ENCODE assay signal across 8 mouse cellular contexts in the genomic region with DNA sequence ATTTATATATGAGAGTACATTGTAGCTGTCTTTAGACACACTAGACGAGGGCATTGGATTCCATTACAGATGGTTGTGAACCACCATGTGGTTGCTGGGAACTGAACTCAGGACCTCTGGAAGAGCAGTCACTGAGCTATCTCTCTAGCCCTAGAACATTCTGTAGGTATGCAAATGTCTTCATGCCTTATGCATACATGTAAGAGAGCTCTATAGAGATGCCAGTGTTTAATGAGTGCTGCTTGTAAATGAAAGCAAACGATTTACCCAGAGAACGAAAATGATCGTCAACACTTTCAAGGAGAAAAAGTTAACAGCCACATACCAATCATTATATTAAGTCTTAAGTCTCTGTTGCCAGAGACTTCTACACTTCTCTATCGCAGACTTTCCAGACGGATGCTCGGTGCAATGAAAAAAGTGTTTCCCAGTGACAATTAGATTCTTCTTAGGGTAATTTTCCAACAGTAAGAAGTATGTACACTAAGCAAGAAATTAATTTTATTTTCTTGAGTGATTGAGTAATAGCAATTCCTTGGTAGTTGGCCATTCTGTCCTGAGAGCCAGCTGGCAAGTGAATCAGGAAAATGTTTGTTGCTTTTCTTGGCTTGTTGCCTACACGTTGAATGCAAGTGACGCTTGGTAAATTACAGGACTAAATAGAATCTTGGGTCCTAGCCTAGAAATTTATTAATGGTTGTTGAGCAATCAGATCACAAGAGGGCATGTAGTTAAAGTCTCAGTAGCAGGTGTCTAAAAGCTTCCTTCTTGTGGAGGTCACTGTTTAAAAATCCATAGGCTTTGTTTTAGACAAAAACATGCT.
A peak's percentile ranks its signal among the peaks of the same experiment; 100 is the strongest.
DNase-seq lines count a peak whose midpoint lies in the region; ATAC-seq lines count a peak whose summit lies in the region.

No protein-coding gene starts in this region.

- no peak for ATAC-seq in megakaryocyte, adult 5-6 weeks (ENCODE audit: poor library complexity, severe bottlenecking)
- ATAC-seq in megakaryocyte progenitor cell, adult 5-6 weeks (replicated peaks; ENCODE audit: poor library complexity) = no peak

- intact Hi-C loops in heart, postnatal 25 days (cut with DNase I) = no loop called here

- DNase-seq in heart, adult 11 months = peak; percentile 89
- no peak for DNase-seq in heart, postnatal 25 days (ENCODE audit: low spot score)
- peak; percentile 94 for DNase-seq in Muller cell, postnatal 12 days (ENCODE audit: inconsistent ontology term)
- peak; percentile 58 to 79 for DNase-seq in cerebellum, postnatal 14 days
- peak; percentile 43 for DNase-seq in kidney, postnatal 10 days
- no peak for DNase-seq in B cell, adult 2 months

Comparison
In these comparisons a context has a peak if more than half of its experiments do, and no peak if none do; other contexts are left out.
1. DNase-seq: peak in heart, adult 11 months (single experiment), Muller cell, postnatal 12 days (single experiment), cerebellum, postnatal 14 days (2 of 2) and kidney, postnatal 10 days (single experiment); none in heart, postnatal 25 days (single experiment) and B cell, adult 2 months (0 of 2).